Mouse (Mus musculus) thymus, postnatal 14 days (tissue): ENCODE measurements around the gene Bmp2k.

Experiments used
- DNase-seq: peaks from one replicate; pipeline ENCODE4 v3.0.0; 2021

The Bmp2k gene

DNA sequence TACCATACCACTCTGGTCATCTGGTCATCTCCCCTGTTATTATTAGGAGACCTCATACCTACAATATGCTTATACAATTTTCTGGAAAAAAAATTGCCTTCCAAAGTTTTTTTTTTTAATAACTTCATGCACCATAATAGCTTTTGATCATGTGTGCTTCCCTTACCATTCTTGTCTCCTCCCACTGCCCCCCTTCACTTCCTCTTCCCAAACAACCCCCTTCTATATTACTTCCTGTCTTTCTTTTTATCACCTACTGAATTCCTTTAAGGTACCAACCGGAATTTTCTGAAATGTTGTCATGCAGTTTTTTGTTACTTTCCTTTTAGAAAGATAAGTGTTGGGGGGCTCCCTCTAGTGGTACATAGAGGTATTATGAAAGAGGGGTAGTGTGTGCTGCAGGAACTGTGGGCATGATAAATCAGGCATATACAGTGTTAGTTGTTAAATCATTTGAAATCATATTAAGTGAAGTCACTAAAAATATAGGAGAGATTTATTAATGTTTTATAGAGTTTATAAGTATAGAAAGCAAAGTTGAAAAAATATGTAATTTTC lies 58.1 kb downstream of the Bmp2k start:
- peak; percentile 68 for DNase-seq

DNA sequence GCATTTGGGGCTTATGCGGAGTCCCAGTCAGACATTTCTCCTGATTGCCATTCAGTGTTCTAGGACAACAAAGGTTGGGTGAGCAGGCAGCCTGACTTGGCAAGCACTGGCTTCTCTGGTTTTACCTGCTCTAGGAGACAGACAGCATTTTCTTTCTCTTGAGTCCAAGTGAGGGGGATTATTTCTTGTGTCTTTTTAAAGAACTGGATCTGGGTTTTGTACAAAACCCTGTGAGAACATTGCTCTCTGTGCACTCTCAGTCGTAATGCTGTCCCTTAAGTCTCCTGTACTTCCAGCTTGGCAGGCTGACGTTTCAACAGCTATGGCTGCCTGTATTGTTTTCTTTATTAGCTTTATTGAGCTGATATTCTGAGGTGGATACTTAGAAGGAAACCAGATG lies 58.9 kb downstream of the Bmp2k start:
- no peak for DNase-seq

DNA sequence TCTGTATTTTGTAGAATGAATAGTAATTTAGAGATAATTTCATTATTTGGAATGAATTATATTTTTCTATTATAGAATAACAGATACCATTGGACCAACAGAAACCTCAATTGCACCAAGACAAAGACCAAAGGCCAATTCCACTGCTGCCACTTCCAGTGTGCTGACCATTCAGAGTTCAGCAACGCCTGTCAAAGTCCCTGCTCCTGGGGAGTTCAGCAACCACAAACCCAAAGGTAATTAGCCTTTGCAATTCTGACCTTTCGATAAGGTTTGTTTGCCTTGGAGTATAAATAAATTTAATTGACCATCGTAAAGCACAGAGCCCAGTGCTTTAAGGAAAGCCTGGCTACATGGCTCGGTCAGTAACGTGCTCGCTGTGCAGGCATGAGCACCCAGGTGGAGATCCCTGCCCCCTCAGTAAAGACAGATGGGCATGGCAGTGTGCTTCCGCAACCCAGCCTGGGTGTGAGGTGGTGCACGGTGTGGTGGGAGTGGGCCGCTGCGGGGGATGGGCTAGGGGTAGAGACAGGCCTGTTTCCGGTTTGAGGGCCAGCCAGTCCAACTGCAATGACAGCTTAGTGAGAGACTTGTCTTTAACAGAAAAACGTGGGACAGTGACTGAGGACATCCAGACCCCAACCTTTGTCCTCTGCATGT lies 59.4 kb downstream of the Bmp2k start:
- DNase-seq = no peak

DNA sequence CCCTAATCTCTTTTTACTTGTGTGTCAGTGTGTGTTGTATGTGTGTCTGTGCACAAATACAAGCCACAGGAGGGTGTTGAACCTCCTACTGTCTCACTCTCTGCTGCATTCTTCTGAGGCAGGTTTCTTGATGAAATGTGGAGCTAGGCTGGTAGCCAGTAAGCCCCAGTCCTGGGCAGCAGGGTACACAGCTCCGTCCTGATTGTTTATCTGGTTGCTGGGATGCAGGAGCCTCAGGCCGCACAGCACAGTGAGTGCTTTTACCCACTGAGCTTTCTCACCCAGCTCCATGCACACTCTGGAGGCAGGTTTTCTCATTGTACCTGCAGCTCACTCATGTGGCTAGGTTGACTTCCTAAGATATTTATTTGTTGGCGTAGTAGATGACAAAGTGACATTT lies 63.4 kb downstream of the Bmp2k start:
- DNase-seq = no peak

DNA sequence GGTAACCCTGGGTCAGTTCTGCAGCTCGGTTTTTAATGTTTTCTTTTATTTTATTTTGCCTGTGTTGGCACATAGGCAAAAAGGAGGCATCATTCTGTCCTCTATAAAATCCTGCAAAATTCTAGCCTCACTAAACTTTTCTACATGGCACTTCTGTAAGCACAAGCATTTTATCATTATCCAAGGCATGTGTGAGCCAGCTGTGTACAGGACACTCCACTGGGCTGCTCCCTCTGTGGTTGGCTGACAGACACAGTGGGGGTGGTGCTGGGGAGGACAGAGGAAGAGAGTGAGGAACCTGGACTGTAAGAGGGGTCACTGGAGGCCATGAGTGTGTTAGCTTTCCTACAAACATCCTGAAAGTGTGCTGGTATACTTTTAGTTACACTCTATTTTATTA lies 64.6 kb downstream of the Bmp2k start:
- DNase-seq = no peak

DNA sequence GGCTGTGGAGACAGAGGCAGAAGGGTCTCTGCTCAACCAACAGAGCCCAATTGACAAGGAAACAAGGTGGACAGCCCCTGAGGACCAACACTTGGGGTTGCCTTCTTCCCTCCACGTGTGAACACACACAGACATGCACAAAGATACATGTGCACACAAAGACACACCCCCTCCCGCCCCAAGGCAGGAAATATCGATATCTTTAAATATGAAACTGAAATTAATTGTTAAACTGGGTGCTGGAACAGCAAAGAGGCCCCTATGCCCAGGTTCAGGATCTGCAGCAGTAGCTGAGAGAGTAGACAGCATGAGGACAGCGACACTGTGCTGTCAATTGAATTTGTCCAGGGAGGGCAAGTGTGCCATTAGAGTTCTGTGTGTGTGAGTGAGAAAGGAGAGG lies 68.3 kb downstream of the Bmp2k start:
- no peak for DNase-seq

DNA sequence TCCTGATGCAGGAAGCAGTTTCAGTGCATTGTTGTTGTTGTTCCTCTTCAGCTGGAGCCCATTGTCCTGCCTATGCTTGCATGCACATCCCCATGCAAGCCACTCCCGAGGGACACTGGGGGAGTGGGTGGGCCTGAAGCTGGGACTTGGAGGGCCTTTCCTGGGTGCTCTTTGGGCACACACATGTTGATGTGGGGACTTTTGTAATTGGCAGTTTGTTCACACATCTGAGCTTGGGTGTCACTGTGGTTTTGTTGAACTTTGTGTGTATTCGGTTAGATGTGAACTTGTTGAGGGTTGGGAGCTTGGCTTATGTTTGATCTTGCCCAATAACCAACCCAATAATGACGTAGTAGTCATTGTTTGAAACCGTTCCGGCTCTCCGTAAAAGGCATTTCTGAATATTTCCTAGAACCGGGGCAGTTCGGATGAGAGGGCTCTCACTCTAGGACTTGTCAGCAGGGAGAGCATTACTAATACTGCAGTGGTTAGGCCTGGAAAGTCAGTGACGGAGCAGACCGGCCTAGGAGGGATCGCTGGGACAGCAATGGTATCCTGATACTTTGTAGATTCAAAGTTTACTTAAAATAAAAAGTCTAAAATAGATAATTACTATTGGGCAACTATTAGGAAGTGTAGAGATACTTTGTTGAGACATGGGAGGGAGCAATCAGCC lies 78.1 kb downstream of the Bmp2k start:
- DNase-seq = no peak

DNA sequence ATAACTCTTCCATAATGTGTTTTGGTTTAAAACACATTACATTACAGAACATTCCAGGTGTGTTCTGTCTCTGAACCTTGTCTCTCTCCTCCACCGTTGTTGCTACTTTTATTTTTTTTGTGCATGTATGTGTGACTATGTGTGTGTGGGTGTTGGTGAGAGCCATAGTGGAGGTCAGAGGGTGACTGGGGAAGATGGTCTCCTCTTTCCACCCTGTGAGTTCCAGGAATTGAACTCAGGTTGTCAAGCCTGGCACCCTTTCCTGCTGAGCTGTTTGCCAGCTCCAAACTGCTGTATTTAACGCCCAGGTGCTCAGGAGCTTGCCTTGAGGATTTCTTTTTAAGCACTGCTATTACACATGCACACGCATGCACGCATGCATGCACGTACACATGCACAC lies 78.7 kb downstream of the Bmp2k start:
- DNase-seq = no peak

DNA sequence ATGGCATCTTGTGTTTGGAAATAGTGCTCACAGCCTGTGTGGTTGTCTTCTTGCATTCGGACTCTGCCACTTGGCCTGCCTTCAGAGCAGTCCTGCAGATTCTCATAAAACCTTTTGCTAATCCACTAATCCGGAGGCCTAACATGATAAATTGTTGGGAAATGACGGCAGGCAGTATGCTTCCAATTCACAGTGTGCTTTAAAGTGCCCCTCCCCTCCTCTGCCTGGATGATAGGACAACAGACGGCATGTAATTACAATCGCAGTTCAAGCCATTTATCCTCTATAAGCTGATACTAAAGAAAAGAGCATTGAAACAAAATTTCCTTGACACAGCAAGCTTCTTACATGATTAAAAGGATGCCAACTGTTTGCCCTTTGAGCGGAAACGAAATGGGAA lies 80.2 kb downstream of the Bmp2k start:
- no peak for DNase-seq

DNA sequence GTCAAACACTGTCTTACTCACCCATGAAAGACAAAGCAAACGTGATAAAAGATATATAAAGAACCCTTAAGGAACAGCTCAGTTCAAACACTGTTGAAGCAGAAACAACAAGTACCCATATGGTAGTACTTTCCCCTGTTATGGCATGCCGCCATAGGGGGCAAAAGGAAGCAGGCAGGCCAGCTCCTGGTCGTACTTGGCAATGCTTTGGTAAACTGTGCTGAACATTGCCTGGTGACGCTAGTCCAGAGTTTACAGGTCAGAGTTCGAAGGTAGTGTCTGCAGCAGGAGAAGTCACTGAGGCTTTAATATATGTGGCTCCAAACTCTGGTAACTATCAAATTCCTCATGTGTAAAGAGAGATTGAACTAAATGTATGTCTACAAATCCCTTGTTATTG lies 81.2 kb downstream of the Bmp2k start:
- DNase-seq = no peak

DNA sequence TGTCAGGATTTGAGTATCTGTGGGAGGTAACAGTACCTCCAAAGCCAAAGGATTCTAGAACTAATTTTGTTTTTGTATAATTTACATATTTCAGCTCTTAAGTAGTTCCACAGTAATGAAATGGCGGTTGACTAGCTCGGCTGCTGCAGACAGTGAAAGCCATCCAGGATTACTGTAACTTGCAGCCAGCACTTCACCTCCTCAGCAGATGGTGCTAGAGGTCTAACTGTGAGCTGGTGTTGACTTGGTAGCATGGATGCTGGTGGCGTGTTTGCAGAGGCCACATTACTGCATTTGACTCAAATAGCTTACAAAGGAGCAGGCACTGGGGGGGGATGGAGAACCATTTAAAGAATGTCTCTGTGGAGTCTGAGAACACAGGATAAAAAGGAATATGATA lies 84.0 kb downstream of the Bmp2k start:
- no peak for DNase-seq

DNA sequence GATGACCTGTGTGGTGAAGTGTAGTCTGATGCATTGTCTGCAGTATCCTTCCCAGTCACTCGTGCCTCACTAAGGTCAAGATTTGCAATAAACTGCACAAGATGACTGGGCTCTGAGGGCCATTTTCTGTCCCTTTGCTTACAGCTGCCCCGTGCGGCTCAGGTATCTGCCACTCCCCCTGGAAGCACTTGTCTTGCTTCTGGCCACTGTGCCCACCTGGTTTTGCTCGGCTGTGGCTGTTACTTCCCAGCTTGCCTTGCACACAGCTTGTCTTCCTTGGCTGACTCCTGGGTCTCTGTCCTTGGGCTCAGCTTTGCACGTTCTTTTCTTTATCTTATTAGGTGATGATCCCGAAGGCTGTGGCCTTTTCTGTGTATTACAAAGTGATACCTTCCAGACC lies 86.2 kb downstream of the Bmp2k start:
- DNase-seq = no peak

DNA sequence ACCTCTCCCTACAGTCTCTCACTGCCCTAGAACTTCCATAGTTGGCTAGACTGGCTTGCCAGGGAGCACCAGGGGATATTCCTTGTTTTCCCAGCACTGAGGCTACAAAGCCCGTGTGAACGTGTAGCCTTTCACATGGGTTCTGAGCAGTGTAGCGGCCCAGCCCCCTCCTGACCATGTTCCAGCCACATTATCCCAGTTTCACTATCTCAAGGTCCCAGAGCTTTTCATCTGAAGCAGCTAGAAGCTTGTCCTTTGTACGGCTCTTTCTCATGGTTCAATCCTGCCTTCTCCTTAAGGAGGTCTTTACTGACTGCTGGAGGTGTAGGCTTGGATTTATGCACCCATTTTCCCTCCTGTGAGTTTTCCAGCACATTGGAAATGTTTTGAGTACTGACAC lies 87.1 kb downstream of the Bmp2k start:
- DNase-seq = no peak

DNA sequence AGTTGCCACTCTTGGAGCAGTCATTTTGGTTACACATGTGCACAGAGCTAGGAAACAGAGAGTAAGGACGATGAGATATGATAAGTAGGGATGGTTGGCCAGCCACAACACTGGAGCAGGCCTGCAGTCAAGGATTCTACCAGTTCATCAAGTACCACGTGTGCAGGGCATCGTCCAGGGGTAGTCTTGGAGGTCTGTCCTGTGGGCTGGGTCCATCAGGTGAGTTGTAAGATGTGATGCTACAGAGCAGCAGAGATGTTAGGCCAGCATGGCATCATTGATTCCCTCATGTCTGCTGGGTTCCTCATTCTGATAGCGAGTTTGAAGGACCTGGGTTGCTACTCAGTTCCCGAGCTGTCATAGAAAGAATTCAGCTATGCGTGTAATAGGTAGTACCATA lies 87.6 kb downstream of the Bmp2k start:
- no peak for DNase-seq

DNA sequence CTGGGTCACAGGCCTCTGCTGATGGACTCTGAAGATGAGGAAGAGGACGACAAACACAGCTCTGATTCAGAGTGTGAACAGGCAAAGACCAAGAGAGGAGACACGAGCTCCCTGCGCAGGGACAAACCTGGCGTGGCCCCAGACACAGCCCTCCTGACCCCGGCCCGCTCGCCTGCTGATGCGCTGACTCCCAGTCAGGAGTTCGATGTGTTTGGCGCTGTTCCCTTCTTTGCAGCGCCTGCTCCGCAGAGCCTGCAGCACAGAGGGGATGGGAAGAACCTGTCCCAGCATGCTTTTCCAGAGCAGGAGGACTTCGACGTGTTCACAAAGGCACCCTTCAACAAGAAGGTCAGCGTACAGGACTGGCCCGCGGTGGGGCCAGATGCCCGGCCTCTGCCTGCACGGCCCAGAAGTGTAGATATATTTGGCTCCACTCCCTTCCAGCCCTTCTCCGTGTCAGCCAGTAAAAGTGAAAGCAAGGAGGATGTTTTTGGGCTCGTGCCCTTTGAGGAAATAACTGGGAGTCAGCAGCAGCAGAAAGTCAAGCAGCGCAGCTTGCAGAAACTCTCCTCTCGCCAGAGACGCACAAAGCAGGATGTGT lies 89.6 kb downstream of the Bmp2k start:
- DNase-seq = no peak

DNA sequence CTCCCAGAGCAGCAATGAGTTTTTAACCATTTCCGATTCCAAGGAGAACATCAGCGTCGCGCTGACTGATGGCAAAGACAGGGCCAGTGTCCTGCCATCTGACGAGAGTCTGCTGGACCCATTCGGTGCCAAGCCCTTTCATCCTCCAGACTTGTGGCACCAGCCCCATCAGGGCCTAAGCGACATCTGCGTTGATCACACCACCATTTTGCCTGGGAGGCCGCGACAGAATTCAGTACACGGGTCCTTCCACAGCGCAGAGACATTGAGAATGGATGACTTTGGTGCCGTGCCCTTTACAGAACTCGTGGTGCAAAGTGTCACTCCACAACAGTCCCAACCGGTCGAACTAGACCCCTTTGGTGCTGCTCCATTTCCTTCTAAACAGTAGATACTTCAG lies 90.3 kb downstream of the Bmp2k start:
- no peak for DNase-seq

DNA sequence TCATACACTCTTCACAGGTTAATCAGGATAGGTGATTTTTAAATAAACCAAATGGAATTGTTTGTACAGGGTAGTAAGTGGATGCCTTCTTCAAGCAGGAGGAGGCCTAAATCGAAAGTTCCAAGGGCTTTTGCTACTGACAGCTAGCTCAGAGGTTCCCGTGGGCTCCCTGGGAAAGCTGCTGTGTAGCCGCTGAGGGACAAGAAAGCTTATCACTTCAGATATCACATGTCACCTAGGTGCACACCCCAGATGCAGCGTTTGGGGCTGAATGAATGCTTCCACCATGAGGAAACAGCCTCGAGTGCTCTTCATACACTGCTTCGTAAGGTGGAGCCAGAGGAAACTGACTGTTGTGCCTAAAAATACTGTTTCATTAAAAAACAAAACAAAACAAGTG lies 90.7 kb downstream of the Bmp2k start:
- DNase-seq = no peak

DNA sequence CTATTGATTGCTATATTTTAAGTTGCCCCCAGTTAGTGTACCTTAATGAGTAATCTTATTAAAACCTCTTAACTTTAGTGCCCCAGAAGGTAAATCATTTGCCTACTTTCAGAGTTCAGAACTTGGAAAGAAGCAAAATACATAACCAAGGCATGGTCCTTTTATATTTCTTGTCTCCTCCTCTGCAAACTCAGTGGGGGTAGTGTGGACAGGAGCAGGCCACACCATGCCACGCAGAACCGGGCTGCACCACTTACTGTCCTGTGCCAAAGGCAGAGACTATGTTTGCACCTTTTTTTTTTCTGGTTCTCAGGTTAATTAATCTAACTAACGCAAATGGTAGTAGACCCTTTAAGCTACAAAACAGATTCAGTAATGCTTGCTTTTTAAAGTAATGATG lies 91.9 kb downstream of the Bmp2k start:
- no peak for DNase-seq

DNA sequence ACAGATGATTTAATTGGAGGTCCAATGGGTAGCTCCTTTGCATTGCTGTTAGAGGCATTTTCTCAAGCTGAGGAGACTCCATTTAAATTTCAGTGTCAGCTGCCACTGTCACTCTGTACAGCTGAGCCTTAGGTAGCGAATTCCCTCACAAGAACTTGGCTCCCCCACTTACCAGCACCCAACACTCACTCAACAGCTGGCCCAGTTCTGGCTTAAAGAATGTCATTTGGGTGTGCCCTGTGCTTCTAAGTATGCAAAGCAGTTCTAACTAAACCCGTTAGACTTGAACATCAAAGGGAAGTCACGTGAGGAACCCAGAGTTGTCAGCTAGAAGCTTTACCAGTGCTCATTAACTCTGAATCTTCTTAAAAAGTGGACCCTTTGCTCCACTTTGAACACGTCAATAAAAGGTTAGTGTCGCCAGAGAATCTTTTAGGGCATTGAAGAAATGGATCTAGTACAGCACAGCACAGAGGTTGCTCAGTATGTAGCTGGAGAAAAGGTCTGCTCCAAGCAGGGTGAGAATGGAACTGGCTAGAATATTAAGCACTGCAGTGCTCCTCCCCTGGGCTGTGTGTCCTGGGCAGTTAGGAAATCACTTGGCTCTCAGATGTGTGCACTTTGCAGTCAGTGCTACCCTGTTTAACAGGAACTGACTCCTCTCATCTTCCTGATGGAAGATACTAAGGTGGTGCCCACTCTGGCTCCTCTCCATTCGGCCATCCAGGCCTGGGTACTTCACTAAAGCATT lies 92.7 kb downstream of the Bmp2k start:
- no peak for DNase-seq

DNA sequence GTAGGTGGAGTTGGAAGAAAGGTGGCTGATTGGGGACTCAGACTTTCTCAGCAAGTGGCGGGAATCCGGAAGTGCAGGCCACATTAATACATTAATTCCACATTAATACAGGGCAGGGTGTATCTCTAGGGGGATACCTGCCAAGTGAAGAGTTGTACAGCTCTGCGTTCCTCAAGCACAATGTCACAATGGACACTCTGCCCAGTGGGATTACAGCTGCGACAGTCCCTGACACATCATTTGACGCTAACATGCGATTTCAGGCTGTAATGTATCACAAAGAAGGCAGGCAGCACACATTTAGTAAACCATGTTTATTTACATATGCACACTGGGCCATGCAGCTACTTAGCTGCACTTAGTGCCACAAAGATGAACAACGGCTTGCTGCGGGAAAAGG lies 95.5 kb downstream of the Bmp2k start:
- no peak for DNase-seq

DNA sequence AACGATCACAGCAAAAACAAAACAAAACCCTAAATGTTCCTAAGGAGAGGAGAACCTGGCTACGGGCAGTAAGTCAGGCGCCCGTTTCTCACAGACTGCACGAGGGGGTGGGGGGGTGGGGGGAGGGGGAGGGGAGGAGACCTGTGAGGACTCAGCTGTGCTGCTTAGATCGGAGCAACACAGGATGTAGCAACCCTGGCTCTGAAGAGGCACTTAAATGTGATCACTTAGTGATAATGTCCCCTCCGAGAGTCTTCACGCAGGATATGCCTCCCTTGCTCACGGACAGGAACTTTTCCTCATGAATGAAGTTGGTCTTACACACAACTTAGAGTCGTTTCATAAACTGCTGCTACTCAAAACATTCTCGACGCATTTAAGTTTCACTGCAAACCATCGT lies 97.8 kb downstream of the Bmp2k start:
- DNase-seq = no peak

DNA sequence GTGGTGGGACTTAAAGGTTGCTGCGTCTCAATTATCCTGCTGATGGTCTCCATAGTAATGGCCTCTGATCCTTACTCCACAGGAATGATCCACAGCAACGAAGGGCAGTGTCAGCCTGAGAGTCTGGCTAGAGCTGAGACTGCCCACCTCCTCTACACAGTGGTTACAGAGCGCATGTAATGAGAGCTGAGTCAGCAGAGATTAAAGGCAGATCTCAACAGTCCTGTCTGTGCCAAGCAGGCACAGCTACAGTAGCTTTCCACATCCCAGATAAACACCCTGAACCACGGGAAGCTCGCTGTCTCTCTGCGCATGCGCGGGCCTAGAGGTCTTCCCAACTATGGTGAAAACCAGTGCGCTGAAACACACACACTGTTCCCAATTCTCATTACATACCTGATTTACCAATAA lies 100.1 kb downstream of the Bmp2k start:
- DNase-seq = no peak

DNA sequence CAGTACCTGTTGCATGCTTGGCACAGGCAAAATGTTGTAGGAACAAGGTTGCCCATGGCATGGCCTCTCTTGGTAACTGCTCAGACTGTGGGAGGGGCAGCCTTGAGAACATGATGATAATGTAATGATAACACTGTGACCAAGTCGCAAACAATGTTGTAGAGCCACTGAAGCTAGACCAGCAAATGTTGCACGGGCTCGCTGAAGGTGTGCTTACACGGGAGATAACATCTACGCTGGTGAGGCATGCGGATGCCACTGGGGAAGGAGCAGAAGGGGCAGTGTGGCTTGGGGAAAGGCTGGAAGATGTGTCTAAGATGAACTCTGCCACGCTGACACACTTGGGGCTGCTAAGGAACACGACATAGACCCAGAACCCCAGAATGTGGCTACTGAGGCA lies 102.5 kb downstream of the Bmp2k start:
- no peak for DNase-seq

DNA sequence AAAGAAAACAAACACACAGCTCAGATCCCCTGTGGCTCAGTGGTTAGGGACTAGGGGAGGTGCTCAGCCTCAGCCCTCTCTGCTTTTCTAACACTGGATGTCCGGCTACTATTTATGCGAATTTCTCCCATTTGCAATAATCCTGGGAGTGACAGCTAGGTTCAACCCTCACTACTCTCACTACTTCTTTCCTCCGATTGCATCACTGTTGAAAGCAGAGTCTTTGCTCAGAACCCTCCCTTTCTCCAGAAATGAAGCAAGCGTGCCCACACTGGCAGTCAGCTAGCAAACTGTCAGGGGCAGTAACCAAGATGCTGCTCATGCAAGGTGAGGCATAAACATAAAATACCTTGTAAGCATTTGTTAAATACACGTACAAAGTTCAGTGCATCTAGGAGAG lies 110.8 kb downstream of the Bmp2k start:
- DNase-seq = no peak
